Mouse (Mus musculus) induced T-regulatory cell, adult 2 months (primary cell): ENCODE measurements around the gene Zan.
A peak's percentile ranks its signal among the peaks of the same experiment; 100 is the strongest.

Source experiments
- DNase-seq: peaks from one replicate; pipeline ENCODE4 v3.0.0-alpha.2; 2012; ENCODE audit warnings: low read depth

Zan gene

DNA sequence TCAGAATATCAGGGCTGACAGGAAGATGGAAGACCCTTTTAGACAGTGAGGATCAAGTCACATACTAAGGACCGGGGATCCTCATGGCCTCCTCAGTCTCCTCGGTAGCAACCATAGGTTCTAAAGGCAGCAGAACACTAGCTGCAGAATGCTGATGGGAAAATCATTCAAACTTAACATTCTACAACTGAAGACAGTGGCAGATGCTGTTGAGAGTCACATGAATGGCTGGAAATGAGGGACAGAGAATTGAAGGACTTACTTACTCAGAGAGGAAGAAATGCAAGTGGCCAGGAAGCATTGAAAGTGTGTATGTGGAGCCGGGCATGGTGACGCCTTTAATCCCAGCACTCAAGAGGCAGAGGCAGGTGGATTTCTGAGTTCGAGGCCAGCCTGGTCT is at the start of gene Zan:
TSS of gene Zan (minus strand) at position 101 of the 400 bp plus-strand sequence.
- DNase-seq, result no peak

DNA sequence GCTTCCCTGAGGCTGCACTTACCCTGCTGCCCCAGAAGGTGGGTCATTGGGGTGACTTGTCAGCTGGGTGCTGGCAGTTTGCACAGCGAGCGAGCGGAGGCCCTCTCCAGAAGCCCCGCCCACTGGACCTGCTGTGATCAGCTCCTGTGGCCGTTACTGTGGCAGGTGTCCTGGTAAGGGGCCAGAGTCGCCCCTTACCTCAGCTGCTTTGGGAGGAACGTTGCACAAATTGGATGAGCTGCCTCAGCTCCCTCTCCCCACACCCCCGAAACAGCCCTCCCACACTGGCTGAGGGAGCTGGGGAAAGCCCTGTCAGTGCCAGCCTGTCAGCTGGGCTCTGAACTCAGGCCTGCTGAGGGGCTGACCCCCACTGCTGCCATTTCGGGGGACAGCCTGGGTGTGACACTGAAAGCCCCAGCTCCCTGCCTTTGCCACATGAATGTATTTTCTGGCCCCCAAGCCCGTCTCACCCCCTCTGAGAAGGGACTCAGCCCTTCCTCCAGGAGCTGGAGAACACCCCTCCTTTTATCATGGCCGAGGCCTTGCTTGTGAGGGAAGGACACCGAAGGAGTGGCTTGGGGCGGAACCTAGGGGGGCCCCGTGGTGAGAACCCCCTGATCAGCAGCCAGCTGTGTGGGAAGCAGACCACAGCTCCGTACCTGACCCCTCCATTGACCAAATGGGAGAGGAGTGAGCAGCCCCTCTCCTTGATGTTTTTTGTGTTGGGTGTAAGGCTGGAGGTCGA is 49.5 kb upstream of the Zan start:
- DNase-seq, result peak; percentile 51

DNA sequence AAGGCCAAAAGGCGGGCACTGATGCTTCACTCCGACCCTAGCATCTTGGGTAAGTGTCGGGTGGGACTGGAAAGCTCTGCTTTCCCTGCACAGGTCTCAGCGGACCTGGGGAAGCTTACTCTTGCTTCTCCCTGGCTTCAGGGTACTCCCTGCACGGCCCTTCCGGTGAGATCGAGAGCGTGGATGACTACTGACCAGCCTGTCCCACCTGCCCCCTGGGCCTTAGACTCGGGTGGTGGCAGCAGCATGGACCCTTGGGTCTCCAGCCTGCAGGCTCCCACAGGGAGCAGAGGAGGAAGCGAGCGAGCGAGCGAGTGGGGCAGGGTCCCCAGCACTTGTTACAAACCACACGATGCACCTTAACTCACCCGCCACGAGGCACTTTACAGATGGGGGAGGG is 48.6 kb upstream of the Zan start:
- no peak for DNase-seq

DNA sequence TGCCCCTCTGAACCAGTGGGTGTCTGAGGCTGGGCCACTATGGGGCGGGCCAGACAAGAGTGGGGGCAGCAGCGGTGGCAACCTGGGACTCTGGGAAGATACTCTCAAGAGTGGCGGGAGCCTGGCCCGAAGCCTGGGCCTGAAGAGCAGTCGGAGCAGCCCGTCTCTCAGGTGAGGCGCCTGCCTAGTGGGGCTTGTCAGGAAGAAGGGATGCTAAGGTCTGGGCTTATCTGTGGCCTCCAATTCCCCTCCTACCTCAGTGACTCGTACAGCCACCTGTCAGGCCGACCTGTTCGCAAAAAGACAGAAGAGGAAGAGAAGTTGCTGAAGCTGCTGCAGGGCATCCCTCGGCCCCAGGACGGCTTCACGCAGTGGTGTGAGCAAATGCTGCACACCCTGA is 47.8 kb upstream of the Zan start:
- no peak for DNase-seq

DNA sequence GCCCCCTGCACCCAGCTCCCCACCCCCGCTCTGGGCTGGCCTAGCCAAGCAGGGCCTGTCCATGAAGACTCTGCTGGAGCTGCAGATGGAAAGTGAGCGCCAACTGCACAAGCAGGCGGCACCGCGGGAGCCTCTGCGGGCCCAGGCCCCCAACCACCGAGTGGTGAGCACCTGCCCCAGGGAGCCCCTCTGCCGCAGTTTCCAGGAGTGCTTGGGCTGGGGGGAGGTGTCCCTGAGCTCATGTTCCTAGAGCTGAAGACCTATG is 47.3 kb upstream of the Zan start:
- DNase-seq, result no peak

DNA sequence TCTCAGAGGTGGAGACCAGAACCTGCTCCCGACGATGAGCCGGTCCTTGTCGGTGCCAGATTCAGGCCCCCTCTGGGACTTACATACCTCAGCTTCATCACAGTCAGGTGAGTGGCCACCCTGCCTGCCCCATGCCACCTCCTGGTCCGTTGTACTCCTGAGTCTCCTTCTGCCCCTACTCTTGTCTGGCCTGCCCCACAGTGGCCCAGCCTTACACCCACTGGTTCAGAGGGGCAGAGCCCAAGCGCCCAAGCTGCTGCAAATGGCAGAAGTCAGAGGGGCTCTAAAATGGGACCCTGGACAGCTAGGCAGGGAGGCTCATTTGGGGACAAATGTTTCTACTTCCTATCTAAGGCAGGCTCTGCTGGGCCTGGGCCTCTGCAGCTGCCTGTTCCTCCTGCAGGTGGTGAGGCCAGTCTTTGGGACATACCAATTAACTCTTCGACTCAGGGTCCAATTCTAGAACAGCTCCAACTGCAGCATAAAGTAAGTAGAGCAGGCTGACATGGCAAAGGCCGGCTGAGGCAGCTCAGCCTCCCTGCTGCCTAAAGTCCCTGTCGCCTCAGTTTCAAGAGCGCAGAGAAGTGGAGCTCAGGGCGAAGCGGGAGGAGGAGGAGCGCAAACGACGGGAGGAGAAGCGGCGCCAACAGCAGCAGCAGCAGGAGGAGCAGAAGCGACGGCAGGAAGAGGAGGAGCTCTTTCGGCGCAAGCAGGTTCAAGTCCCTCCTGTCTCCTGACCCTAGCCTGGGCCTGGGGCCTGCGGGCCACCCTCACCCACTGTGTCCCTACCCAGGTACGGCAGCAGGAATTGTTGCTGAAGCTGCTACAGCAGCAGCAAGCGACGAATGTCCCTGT is 46.8 kb upstream of the Zan start:
- DNase-seq, result no peak

DNA sequence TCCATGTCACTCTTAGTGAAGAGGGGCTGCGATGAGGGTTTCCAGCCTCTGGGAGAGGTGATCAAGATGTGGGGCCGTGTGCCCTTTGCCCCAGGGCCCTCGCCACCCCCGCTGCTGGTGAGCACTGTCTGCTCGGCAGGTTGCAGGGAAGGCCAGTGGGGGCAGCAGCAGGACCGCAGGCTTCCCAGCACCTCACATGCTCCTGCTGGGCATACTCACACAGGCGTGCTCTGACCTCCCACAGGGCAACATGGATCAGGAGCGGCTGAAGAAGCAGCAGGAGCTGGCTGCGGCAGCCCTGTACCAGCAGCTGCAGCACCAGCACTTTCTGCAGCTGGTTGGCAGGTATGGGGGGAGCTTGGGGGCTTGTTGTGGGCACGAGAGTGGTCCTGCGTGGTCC is 45.8 kb upstream of the Zan start:
- no peak for DNase-seq

DNA sequence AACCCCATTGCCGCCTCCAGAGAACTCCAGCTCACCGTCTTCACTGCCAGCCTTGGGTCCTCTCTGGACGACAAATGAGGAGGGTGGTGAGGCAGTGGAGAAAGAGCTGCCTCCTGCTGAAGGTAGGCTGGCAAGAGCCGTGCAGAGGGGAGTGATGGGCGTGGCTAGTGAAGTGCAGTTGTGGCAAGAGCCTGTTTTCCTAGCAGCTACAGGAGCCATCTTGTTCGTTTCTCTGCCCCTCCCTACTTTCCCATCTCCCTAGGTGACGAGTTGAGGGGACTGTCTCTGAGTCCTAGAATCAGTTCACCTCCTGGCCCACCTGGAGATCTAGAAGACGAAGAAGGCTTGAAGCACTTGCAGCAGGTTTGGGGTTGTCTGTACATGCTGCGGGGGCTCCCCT is 45.0 kb upstream of the Zan start:
- DNase-seq, result no peak

DNA sequence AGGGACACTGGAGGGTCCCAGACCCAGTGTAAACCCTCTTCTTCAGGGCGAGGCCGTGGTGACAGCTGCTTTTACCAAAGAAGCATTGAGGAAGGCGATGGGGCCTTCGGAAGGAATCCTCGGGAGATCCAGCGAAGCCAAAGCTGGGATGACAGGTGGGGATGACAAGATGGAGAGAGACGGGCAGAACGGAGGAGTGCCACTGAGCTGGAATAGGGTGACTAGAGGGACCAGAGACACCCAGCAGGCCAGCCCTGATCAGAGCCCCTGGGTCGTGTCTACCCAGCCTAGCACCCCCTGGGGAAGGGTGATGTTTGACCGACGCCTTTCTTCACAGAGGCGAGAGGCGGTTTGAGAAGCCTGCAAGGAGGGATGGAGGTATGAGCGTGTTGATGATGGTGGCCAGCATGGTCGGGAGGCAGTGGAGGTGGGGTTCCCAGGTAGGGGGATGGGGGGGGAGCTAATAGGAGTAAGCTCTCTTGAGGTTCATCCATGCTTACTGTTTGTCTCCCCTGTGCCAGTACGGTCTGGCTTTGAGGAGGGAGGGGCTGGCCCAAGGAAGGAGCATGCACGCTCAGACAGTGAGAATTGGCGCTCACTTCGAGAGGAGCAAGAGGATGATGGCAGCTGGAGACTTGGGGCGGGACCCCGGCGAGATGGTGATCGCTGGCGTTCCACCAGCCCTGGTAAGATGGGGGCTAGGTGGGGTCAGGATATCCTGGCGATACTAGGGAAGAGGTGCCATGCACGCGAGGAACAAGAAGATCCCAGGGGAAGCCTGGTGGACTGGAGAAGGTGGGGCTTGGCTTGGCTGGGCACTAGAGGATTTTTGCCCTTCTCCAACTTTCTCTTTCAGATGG is 43.1 kb upstream of the Zan start:
- DNase-seq, result no peak

DNA sequence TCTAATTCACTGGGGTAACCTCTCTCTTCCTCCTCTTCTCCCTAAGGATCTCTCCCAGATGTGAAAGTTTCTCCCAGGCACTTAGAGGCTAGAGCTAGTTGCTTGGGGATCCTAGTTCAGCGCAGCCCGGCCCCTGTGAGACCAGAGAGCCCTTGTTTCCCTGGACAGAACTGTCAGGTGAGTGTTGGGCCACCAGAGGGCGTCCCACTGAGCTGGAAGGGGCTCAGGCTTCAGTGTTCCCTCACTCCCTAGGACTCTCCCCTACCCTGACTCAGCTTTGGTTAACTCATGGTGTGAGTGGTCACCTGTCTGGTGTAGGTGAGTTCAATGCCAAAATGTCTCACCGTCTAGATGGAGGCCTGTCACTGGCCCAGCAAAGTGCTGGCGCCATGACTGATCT is 41.6 kb upstream of the Zan start, which contains the start of gene Gigyf1:
TSS of gene Gigyf1 (plus strand) at position 113 of the 400 bp plus-strand sequence.
- peak; percentile 49 for DNase-seq

DNA sequence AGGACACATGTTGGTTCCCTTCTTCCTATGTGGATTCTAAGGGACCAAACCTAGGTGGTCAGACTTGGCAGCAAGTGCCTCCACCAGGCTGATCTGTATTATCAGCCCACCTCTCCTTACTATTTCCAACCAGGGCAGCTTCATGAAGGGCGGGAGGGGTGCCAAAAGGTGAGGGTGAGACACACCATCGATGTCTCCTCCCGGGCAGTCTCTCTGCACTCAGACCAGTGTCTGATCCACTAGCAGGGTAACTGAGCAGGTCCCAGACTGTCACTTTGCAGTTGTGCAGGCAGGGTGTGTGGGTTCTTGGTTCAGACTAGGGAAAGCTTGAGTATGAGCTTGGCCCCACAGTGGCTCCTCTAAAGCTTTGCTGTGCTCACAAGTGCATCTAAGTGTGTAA is 37.9 kb upstream of the Zan start:
- DNase-seq, result no peak

DNA sequence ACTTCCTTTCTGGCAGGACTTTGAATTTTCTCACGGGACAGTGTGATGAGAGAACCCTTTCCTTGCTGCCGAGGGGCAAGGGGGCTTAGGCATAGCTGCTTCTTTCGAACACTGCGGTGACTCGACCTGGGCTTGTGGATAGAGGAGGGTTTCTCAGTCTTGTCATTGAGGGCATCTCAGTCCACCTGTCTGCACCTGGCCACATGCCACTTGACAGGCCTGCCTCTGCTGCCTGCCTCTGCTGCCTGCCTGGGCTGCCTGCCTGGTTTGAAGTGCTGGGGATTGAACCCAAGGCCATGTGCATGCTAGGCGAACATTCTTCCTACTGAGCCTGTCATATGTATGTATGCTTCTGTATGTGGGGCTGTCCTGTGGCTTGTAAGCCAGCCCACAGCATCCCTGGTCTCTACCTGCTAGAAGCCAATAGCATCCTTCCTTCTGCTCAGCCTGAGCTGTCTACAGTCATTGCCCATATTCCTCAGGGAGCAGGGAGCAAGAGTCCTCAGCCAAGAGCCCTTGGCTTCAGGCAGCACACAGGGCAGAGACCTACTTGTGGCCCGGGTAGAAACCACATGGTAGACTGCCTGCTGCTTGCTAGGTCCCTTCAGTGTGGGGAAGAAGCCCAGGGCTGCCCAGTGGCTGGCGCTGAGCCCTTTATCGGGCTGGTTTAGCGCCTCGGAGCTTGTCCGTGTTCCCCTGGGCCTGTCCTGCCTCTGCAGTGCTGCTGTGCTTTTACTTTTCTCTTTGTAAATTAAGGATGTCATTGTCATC is 37.3 kb upstream of the Zan start:
- DNase-seq, result no peak

DNA sequence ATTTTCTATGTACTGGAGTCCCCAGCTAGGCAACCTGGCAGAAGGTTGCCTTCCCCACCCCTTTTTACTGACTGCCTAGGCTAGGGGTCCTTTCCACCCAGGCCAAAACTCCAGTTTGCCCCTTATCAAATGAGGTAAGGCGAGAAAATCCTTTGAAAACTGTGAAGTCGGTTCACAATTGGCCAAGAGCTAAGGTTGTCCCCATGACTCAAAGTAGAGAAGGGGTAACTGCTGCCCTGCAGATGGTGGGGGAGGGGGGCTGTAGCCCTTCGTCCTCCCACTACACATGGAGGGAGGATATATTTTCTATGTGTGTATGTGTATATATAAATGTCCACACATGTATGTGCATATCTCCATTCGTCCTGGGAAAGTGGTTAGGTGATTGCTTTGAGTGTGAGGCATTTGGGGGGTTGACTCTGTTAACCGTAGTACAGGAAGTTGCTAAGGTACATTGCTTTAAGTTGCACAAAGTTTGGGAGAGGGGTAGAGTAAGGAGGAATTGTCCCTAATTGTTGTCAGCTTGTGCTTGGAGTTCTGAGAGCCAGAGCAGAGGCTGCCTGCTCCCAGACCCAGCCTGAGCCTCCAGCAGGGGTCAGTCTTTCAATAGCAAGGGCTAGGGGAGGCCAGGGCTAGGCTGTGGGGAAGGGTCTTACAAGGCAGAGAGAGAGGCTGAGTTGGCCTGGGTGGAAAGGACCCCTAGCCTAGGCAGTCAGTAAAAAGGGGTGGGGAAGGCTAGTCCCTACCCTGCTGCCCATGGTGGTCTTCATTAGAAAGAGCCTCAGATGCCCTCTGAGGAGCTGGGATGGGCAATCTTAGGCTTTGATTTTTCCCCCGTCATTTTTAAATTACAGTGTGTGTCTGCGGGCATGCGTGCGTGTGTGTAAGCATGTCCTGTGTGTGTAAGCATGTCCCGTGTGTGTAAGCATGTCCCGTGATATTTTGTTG is 36.3 kb upstream of the Zan start:
- DNase-seq, result peak; percentile 40

DNA sequence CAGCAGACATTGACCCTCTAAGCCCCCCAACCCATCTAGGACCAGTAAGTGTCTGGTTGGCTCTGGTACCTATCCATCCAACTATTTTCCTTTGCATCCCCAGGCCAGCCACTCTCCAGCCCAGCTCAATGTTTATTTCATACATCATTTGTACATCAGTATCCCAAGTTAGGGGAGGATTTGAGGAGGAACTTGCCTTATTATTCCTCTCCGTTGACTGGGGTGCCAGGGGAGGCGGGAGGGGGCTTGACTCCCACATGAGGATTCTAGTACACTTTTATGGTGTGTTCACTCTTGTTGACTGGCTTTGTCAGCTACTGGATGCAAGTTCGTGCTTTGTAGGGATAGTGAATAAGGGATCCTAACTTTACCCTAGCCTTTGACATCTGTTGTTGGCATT is 34.8 kb upstream of the Zan start:
- DNase-seq, result no peak

DNA sequence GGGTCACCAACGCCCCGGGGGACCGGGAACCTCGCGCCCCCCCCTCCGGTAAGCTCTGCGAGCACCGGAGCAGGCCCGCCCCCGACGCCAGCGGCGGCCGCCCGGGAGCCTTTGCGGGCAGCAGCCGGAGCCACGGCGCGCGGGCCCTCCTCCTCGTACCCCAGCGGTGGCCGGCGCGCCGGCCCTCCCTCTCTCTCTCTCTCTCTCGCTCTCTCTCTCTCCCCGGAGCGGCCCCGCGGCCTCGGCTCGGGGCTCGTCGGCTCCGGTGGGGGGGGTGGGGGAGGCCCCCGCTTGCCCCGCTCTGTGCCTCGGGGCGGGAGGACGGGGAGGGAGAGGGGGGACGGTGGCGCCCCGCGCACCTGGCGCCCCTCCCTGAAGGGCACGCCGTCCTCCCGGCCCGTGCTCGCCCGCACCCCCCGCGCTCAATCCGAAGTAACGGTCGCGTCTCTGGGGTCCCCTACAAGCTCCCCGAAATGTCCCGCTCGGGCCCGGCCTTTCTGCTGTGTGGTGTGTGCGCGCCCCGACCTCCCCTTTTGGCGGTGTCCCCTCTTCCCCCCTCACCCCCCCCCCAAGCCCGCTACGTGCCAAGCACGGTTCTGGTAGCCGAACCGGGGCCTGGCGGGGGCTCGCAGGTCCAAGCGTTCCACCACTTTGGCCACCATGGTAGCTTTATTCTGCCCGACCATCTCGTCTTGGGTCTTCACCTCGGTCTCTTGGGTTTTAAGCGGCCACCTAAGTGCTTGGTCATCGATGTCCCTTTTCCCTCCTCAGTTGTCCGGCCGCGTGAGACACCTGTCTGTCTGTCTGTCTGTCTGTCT is 33.9 kb upstream of the Zan start:
- peak; percentile 58 for DNase-seq

DNA sequence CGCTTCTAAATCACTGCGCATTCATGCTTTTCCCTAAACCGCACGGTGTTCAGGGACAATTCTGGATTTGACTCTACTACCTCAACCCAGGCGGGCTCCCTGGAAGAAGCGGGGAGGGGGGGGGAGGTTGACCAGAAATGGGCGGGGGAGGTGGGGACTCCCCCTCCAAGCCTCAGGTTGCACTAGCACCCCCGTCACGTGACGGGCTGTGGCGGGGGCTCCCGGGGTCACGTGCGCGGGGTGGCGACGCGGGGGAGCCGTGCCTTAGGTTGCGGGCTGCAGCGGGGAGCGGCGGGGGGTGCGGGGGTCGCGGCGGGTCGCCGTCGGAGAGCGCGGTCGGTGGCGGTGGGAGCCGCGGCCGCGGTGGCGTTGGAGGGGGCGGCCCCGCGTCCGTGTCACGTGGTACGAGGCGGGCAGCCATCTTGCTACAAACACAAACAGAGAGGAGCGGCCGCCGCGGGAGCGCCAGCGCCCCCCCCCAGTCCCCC is 33.2 kb upstream of the Zan start:
- peak; percentile 78 for DNase-seq

DNA sequence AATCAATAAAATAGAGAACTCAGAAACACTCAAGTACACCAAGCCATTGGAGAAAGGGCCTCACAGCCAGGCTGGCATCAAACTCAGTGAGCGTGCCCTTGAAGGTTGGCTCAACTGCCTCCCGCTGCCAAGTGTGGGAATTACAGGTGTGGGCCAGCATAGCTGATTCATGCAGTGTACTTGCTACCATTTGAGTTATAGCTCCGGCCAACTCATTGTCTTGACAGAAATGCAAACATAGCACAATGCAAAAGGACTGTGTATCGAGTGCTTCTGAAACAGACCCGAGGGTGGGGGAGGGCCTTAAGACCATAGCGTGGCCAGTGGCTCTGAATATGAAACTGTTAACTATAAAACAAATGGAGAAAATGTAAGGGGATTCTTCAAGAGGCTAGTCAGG is 27.2 kb upstream of the Zan start:
- DNase-seq, result peak; percentile 47

DNA sequence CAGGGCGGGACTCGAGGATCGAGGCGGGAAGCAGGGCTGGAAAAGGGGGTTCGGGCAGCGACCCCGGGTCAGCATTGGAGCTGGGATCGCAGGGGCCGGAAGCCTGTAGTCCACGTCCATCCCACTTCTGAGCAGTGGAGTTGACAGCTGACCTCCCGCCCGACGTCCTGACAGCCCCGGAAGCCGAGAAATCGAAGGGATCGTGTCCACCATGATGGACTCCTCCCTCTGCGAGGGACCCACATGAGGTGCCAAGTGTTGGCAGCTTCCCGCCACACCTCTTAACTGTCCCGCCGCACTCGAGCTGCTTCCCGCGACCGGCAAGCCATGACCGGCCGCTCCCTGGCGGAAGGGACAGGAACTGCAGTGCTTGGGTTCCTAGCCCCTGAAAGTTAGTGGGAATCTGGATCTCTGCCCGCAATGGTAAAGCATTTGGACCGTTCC is 25.8 kb upstream of the Zan start:
- peak; percentile 88 for DNase-seq
